In the genomic region with DNA sequence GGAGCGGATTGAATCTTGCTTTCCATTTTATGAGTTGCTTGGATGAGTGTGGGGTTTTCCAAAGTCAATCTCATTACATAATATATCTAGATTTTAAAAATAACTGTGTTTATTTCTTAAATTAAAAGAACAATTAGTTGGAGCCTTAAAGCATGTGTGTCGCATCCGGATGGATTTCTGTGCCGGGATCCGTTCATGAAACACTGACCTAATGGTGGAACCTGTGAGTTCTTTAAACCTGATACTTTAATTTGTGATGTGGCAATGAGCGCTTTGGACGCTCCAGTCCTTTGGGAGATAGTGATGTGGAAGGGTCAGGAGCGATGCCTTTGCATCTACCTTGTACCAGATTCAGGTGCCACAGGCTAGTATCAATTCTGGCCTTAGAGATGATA, we compare ENCODE assay signal across 8 mouse cellular contexts. TPM values are rescaled to one million over a fixed set of nuclear protein-coding genes. Genes with fewer than 3 reads are reported as not detected.
DNase-seq lines count a peak whose midpoint lies in the region; ATAC-seq and TF ChIP-seq lines count a peak whose summit lies in the region.

No protein-coding gene starts in this region.

- no peaks in the 10 kb centered on the region for H3K9me3 ChIP-seq in heart, embryonic 13.5 days
- H3K9me3 ChIP-seq in G1E (replicated peaks): no peaks in the 10 kb centered on the region
- no peaks in the 10 kb centered on the region for H3K9me3 ChIP-seq in heart, postnatal 0 days (replicated peaks; ENCODE audit: control insufficient read depth, low read length)
- H3K9me3 ChIP-seq in midbrain, embryonic 10.5 days (replicated peaks): no peaks in the 10 kb centered on the region

- peak overlapping the region; percentile 95 for H3K9ac ChIP-seq in heart, embryonic 13.5 days
- peak overlapping the region; percentile 87 for H3K9ac ChIP-seq in heart, postnatal 0 days (replicated peaks; ENCODE audit: low read depth, low read length)

- peak overlapping the region; percentile 80 for H3K4me3 ChIP-seq in heart, embryonic 13.5 days
- H3K4me3 ChIP-seq in G1E (ENCODE audit: low read depth, low read length): peak overlapping the region; percentile 78
- peak overlapping the region; percentile 85 for H3K4me3 ChIP-seq in heart, postnatal 0 days (ENCODE audit: low read depth, low read length)
- H3K4me3 ChIP-seq in midbrain, embryonic 10.5 days: peak overlapping the region; percentile 92

- H3K4me1 ChIP-seq in heart, embryonic 13.5 days: peaks cover 25% of the 10 kb centered on the region
- H3K4me1 ChIP-seq in G1E (ENCODE audit: insufficient read depth, low read depth, low read length): peaks cover 29% of the 10 kb centered on the region
- peaks cover 7% of the 10 kb centered on the region for H3K4me1 ChIP-seq in heart, postnatal 0 days (ENCODE audit: control insufficient read depth, insufficient read depth)
- H3K4me1 ChIP-seq in midbrain, embryonic 10.5 days: peaks cover 21% of the 10 kb centered on the region

- peak overlapping the region; percentile 76 for H3K4me2 ChIP-seq in heart, embryonic 13.5 days
- peak overlapping the region; percentile 72 for H3K4me2 ChIP-seq in heart, postnatal 0 days (ENCODE audit: low read depth, low read length)

- WGBS in heart, embryonic 13.5 days: 18% methylated on average over 8 of the region's 8 CpGs
- 17% methylated on average over 8 of the region's 8 CpGs for WGBS in heart, postnatal 0 days
- 22% methylated on average over 8 of the region's 8 CpGs for WGBS in midbrain, embryonic 10.5 days

- no peak for TF ChIP-seq CTCF in G1E (IDR thresholded peaks at IDR 0.05; ENCODE audit: low read depth, low read length)
- no peak for TF ChIP-seq CTCF in heart, postnatal 0 days (IDR thresholded peaks at IDR 0.05; ENCODE audit: low read depth)

- H3K27me3 ChIP-seq in heart, embryonic 13.5 days (replicated peaks): no peaks in the 10 kb centered on the region
- H3K27me3 ChIP-seq in G1E (ENCODE audit: insufficient read depth, low read length): no peaks in the 10 kb centered on the region
- H3K27me3 ChIP-seq in heart, postnatal 0 days (ENCODE audit: control insufficient read depth, insufficient read depth, low read length): no peaks in the 10 kb centered on the region
- no peaks in the 10 kb centered on the region for H3K27me3 ChIP-seq in midbrain, embryonic 10.5 days (ENCODE audit: low read depth, poor library complexity, severe bottlenecking)

- DNase-seq in heart, adult 18-20 months: no peak
- DNase-seq in G1E (ENCODE audit: low spot score): no peak
- no peak for DNase-seq in heart, postnatal 0 days (ENCODE audit: low spot score)
- DNase-seq in midbrain, embryonic 10.5 days (ENCODE audit: low spot score): peak; percentile 13
- DNase-seq in layer of hippocampus, postnatal 14 days (ENCODE audit: low spot score in 2 of 2): no peak
- no peak for DNase-seq in left cerebral cortex, adult 8-10 months (ENCODE audit: low spot score in 2 of 2)
- no peak for DNase-seq in right cerebral cortex, postnatal 4 days

- ATAC-seq in heart, embryonic 13.5 days (ENCODE audit: extremely low read depth, insufficient number of reproducible peaks, low FRiP score, low TSS enrichment): no peak
- ATAC-seq in G1E (ENCODE audit: extremely low read depth, insufficient number of reproducible peaks, low FRiP score, poor library complexity, severe bottlenecking): no peak
- no peak for ATAC-seq in heart, postnatal 0 days (ENCODE audit: insufficient read depth, low read depth)

- no peak for TF ChIP-seq EP300 in heart, postnatal 0 days (IDR thresholded peaks at IDR 0.05; ENCODE audit: low read depth)

- peaks cover 13% of the 10 kb centered on the region for H3K36me3 ChIP-seq in heart, embryonic 13.5 days
- peaks cover 41% of the 10 kb centered on the region for H3K36me3 ChIP-seq in G1E (replicated peaks)
- peaks cover 6% of the 10 kb centered on the region; the same call in 1 of the 2 replicates for H3K36me3 ChIP-seq in heart, postnatal 0 days (replicated peaks; ENCODE audit: control insufficient read depth, insufficient read depth, low read length)
- H3K36me3 ChIP-seq in midbrain, embryonic 10.5 days: peaks cover 32% of the 10 kb centered on the region

- peak overlapping the region; percentile 93 for H3K27ac ChIP-seq in heart, embryonic 13.5 days (replicated peaks)
- peak overlapping the region; percentile 92 for H3K27ac ChIP-seq in heart, postnatal 0 days (ENCODE audit: low read depth)
- H3K27ac ChIP-seq in midbrain, embryonic 10.5 days (replicated peaks): peak overlapping the region; percentile 97

RNA-seq across cellular contexts. Expression of gene Clasp1, which starts 1.4 kb away (rescaled TPM):
- 73.2 and 78.7 TPM in 2 replicates for polyA plus RNA-seq in heart, embryonic 13.5 days (2015; fragmentation: Nextera tagmentation; extraction: Ambion mirVana)
- total RNA-seq in heart, adult 18-20 months (2021): 100 to 1,000 TPM; 398 to 415 TPM
- total RNA-seq in G1E (2014; fragmentation: Nextera tagmentation) (84.6 and 86.9 TPM in 2 replicates), G1E (2017) (45.9 and 51.2 TPM in 2 replicates)
- polyA plus RNA-seq in G1E (2012): 37.9 and 39.6 TPM in 2 replicates
- 297 and 366 TPM in 2 replicates for total RNA-seq in heart, postnatal 0 days (2014; rRNA removed; ENCODE audit: low replicate concordance)
- polyA plus RNA-seq in heart, postnatal 0 days (2015; fragmentation: Nextera tagmentation; extraction: Ambion mirVana): 75.8 and 106 TPM in 2 replicates
- 87.3 and 106 TPM in 2 replicates for polyA plus RNA-seq in midbrain, embryonic 10.5 days (2016; fragmentation: Nextera tagmentation; extraction: Ambion mirVana)
- total RNA-seq in layer of hippocampus, postnatal 14 days (2021): 100 to 1,000 TPM; 129 to 133 TPM
- total RNA-seq in left cerebral cortex, adult 8-10 months (2022): 100 to 1,000 TPM; 104 to 124 (median 113) TPM
